ENCODE assay signal across 7 mouse cellular contexts in genomic region chr12:100937441-100938360, GRCm38 (mm10). TPM values are rescaled to one million over a fixed set of nuclear protein-coding genes. Genes with fewer than 3 reads are reported as not detected.
DNase-seq lines count a peak whose midpoint lies in the region; ATAC-seq lines count a peak whose summit lies in the region.

No protein-coding gene starts in this region.

- H3K27me3 ChIP-seq in neural tube, embryonic 14.5 days (ENCODE audit: control insufficient read depth, insufficient read depth, low read length) = no peaks in the 10 kb centered on the region
- H3K27me3 ChIP-seq in neural tube, embryonic 15.5 days (replicated peaks) = no peaks in the 10 kb centered on the region
- peaks cover 55% of the 10 kb centered on the region for H3K27me3 ChIP-seq in heart, embryonic 13.5 days (replicated peaks)

- H3K4me1 ChIP-seq in neural tube, embryonic 14.5 days (ENCODE audit: control insufficient read depth, insufficient read depth, low read length) = no peaks in the 10 kb centered on the region
- no peaks in the 10 kb centered on the region for H3K4me1 ChIP-seq in neural tube, embryonic 15.5 days
- H3K4me1 ChIP-seq in heart, embryonic 13.5 days = peaks cover 14% of the 10 kb centered on the region

- 76% methylated on average over 21 of the region's 21 CpGs for WGBS in neural tube, embryonic 14.5 days
- WGBS in neural tube, embryonic 15.5 days = 78% methylated on average over 21 of the region's 21 CpGs
- 62% methylated on average over 21 of the region's 21 CpGs for WGBS in heart, embryonic 13.5 days

- peak; percentile 41 to 57 for DNase-seq in kidney, postnatal 4 days
- peak; percentile 41 for DNase-seq in thymus, postnatal 4 days
- DNase-seq in left cerebral cortex, postnatal 25 days (ENCODE audit: low spot score in 2 of 2) = no peak
- no peak for DNase-seq in urinary bladder, postnatal 36 days (ENCODE audit: low spot score in 2 of 2)

- H3K9me3 ChIP-seq in neural tube, embryonic 14.5 days (ENCODE audit: control insufficient read depth, low read length) = no peaks in the 10 kb centered on the region
- H3K9me3 ChIP-seq in neural tube, embryonic 15.5 days (replicated peaks) = no peaks in the 10 kb centered on the region
- H3K9me3 ChIP-seq in heart, embryonic 13.5 days = no peaks in the 10 kb centered on the region

- peak; percentile 41; the same call in 1 of the 2 replicates for ATAC-seq in neural tube, embryonic 14.5 days (ENCODE audit: low read depth)
- no peak for ATAC-seq in neural tube, embryonic 15.5 days (ENCODE audit: low FRiP score)
- no peak for ATAC-seq in heart, embryonic 13.5 days (ENCODE audit: extremely low read depth, insufficient number of reproducible peaks, low FRiP score, low TSS enrichment)

- intact Hi-C loops in left cerebral cortex, postnatal 25 days (cut with DNase I) = loop anchor here (10.0 kb wide), 2 partner anchors 667 to 937 kb away; no protein-coding TSS in a partner anchor

- no peak overlapping the region for H3K9ac ChIP-seq in neural tube, embryonic 14.5 days (replicated peaks; ENCODE audit: low read depth, low read length)
- H3K9ac ChIP-seq in neural tube, embryonic 15.5 days (replicated peaks) = no peak overlapping the region
- H3K9ac ChIP-seq in heart, embryonic 13.5 days = no peak overlapping the region

- no peak overlapping the region for H3K27ac ChIP-seq in neural tube, embryonic 14.5 days (ENCODE audit: low read depth, low read length)
- no peak overlapping the region for H3K27ac ChIP-seq in neural tube, embryonic 15.5 days (replicated peaks)
- H3K27ac ChIP-seq in heart, embryonic 13.5 days (replicated peaks) = peak overlapping the region; percentile 53

- peaks cover 22% of the 10 kb centered on the region; the same call in 1 of the 2 replicates for H3K36me3 ChIP-seq in neural tube, embryonic 14.5 days (ENCODE audit: control insufficient read depth, insufficient read depth, low read length)
- H3K36me3 ChIP-seq in neural tube, embryonic 15.5 days = peaks cover 43% of the 10 kb centered on the region
- no peaks in the 10 kb centered on the region for H3K36me3 ChIP-seq in heart, embryonic 13.5 days

- H3K4me2 ChIP-seq in neural tube, embryonic 14.5 days (ENCODE audit: low read depth, low read length) = no peak overlapping the region
- H3K4me2 ChIP-seq in neural tube, embryonic 15.5 days = no peak overlapping the region
- no peak overlapping the region for H3K4me2 ChIP-seq in heart, embryonic 13.5 days

- no peak overlapping the region for H3K4me3 ChIP-seq in neural tube, embryonic 14.5 days (ENCODE audit: low read depth, low read length)
- H3K4me3 ChIP-seq in neural tube, embryonic 15.5 days (replicated peaks) = no peak overlapping the region
- no peak overlapping the region for H3K4me3 ChIP-seq in heart, embryonic 13.5 days

RNA-seq across cellular contexts. Expression of gene Gpr68, which starts 29.7 kb away (rescaled TPM):
- 4.3 and 5.4 TPM in 2 replicates for polyA plus RNA-seq in neural tube, embryonic 14.5 days (2014; fragmentation: Nextera tagmentation; extraction: Ambion mirVana)
- 7.7 and 10.8 TPM in 2 replicates for polyA plus RNA-seq in neural tube, embryonic 15.5 days (2015; fragmentation: Nextera tagmentation; extraction: Ambion mirVana)
- 5.9 and 6.0 TPM in 2 replicates for polyA plus RNA-seq in heart, embryonic 13.5 days (2015; fragmentation: Nextera tagmentation; extraction: Ambion mirVana)
- total RNA-seq in left cerebral cortex, postnatal 25 days (2021) = 10 to 100 TPM in 1 of 2 experiments, 1 to 10 TPM in 1; 8.3 to 11.6 TPM

Comparison
In these comparisons a context has a peak if more than half of its experiments do, and no peak if none do; other contexts are left out.
1. DNase-seq: peak in kidney, postnatal 4 days (2 of 2) and thymus, postnatal 4 days (single experiment); none in left cerebral cortex, postnatal 25 days (0 of 2) and urinary bladder, postnatal 36 days (0 of 2).